Mouse (Mus musculus) frontal cortex, postnatal 36 days (tissue): Measurements from ENCODE around the gene Sema6d.

Experiments
- DNase-seq, 2 experiments: peaks; one replicate each; pipeline ENCODE4 v3.0.0; 2022; ENCODE audit warnings: low spot score in 2 of 2

The Sema6d gene

DNA sequence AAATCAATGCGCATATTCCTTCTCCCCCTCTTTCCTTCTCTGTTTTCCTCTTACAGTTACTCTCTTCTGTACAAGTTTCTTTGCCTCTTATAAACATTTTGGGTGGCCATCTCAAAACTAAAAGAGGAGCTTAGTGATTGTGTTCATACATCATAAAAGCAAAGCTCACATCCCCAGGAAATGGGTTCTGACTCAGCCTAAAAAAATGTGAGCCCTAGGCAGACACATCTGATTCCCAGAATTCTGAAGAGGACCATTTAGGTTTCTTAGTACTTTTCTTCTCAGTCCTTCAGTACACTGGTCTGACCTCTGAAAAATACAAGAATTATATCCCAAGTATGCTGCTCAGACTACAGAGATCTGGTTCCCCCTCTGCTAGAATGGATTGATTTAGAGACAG, 78.6 kb downstream of the Sema6d start:
- DNase-seq: no peak

DNA sequence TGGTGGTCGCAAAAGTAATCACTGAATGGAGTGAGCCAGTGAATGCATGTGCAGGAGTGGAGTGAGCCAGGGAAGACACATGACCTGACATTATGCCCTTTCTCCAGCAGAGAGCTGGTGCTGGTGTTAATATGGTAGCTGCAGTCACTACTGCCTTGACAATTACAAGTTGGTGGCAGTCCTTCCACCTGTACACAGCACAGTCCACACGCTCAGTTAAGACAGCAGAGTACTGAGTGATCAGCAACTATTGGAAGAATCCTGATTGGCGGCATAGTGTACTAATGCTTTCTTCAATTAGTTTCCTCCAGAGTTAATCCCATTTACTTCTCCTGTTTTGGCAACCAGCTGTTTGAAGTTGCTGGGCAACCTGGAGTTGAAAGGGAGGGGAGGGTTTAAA, 81.9 kb downstream of the Sema6d start:
- no peak for DNase-seq

DNA sequence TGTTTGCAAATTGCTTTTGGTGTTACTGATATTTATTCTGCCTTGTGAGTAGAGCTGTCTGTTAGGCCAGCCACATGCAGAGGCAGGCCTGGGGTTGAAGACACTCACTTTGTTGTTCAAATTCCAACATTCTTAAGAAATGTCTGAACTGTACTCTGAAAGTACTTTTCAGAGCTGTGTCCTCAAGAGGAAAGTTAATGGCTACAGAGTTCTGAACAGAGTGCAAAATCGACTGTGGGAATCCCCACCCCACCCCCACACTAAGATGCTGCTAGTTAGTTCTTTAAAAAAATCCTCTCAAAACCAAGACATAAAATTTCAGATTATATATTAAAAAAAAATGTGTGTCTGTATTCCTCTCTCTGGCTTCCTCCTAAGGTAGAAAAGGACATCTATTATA, 86.5 kb downstream of the Sema6d start:
- DNase-seq: no peak

DNA sequence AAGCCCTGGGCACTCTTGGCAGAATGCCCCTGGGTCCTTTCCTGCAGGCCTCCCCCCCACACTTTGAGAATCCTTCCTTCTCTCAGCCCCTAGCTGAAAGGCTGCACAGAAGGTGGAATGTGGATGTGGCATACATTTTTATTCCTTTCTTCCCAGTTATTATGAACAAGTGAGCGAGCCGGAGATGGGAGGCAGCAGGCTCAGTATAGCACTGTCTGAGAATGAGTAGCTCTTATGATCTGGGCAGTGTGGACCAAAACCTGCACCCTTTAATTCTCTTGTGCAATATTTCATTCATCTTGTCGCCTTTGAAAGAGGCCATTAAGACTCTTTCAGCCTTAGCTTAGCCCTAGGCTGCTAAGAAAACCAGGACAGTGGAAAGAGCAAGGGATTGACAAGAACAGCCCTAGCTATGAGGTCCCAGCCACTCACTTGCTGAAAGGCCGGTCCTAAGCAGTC, 87.0 kb downstream of the Sema6d start:
- DNase-seq: no peak

DNA sequence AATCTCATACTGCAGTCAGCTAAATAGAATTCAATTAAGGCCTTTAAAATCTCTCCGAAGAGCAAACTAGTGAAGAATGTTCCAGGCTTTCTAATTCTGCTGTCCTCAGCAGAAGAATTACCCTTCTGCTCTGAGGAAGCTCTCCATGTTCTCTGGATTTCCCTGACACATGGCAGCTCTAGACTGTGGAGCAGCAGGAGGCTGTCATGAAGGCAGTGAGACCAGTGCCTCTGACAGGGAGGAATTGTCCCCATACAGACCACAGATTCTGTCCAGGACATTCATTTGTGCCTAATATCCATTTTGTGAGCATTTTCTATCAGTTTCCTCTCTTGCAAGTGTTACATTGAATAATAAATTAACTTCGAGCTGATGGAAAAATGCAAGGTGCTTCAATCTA, 99.5 kb downstream of the Sema6d start:
- no peak for DNase-seq

DNA sequence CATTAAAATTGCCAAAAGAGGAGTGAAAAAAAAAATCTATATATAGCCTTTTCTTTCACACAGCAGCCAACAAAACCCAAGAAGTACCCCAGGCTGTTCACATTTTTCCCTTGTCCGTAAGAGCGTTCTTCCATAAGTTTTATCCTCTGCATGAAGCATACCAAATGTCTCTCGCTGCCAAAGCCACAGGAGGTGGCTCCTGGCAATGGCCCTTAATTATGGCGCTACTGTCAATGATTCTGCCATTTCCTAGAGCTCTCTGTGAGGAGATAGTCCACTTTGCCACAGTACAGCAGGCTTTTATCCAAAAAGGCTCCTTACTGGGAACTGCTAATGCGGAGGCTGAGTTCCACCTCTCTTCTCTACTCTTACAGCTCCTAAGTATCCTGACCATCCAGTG, 104.3 kb downstream of the Sema6d start:
- DNase-seq: no peak

DNA sequence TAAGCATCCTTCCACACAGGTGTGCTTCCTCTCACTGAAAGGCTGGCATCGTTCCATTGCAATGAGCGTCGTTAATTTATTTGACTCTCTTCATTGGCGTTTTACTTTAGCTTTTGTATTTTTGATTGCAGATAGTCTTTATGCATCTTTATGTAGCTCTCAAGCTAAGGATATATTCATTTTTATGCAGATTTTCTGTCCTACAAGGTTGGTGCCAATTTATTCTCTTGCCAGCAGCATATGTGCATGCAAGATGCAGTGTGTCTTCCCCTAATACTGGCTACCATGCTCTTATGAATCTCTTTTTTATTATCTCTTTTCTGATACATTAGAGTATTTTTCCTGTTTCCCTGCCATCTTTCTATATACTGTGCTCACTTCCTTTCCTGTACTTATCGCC, 111.7 kb downstream of the Sema6d start:
- no peak for DNase-seq

DNA sequence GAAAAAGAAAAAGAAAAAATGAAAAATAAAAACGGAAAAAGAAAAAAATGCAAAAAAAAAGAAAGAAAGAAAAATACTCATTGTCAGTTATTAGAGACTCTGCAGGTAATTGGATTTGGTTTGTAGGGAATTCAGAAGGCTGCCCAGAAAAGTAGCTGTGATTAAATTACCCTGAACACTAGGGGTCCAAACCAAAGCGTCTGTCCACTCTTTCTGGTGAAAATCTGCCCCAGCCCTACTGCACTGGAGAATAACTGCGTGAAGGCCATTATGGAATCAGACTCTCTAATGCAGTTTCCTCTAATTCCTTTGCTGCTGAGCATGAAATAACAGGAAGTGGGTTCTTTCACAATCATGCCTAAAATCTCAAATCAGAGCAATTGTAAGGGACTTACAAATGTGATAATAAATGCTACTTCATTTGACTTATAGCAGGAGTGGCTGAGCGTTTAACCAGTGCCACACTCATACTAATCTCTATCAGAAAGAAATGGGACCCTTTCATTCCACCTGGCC, 112.8 kb downstream of the Sema6d start:
- DNase-seq: no peak

DNA sequence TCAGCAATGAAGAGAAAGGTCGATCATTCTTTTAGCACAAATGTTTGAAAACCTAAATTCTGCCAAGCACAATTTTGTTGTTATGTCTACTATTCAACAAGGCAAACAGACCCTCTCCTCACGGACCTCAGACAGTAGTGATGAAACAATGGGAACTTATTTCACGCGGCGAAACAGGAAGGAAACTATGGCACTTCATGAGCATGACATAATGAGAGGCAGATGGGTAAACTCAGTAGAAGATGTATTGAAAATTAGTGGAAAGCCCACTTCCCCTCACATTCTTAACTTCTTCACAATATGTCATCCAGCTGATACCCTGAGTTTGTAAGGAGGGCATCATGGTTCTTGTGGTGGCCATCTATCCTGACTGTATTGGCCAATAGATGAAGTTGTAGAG, 116.0 kb downstream of the Sema6d start:
- no peak for DNase-seq

DNA sequence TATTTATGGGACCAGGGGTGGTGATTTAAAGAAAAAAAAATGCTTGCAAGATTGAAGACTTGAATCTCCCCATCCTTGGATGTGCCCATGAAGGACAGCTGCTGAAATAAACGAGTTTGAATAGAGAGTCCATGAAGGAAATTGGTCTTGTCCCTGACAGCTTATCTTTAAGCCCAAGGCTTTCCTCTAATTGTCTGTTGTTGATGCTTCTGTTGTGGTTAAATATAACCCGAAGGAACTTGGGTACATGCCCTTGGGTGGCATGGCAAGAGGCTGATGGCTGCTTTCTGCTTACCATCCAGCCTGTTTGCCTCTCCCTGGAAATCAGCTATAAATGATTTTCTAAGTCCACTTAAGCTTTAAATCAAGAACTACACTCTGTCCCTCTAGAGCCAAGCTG, 118.5 kb downstream of the Sema6d start:
- no peak for DNase-seq

DNA sequence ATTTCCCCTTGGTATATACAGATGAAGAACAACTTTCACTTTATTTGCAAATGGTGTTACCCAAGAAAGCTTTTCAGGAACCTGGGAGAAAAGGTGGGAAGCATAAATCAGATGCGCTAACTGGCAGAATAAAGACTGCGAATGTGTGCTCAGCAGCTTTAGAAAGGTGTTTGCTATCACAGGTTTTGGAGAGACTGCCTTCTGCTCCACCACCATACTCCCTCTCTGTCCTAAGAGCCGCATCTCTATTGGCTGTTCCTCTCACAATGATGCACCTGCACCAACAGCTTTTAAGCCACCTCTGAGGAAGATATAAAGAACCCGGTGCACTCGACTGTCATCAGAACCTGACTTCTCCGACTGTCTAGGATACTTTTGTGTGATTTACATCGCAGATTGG, 133.8 kb downstream of the Sema6d start:
- DNase-seq: no peak

DNA sequence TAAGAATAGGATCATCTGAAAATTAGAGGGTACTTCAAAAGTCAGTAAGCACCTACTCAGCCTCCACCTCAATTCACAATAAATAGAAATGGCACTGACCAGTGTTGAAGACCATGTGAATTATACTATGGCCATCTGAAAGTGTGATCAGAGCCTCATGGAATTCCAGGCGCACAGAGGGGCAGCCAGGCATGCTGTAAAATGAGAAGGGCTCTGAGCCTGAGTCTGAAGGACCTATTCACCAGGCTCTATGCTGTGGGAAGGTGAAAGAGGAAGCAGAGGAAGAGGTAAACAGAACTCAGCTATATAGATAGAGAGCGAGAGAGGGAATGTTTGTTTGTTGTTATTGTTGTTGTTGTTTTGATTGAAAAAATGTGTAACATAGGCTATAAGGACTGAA, 134.6 kb downstream of the Sema6d start:
- DNase-seq: no peak

DNA sequence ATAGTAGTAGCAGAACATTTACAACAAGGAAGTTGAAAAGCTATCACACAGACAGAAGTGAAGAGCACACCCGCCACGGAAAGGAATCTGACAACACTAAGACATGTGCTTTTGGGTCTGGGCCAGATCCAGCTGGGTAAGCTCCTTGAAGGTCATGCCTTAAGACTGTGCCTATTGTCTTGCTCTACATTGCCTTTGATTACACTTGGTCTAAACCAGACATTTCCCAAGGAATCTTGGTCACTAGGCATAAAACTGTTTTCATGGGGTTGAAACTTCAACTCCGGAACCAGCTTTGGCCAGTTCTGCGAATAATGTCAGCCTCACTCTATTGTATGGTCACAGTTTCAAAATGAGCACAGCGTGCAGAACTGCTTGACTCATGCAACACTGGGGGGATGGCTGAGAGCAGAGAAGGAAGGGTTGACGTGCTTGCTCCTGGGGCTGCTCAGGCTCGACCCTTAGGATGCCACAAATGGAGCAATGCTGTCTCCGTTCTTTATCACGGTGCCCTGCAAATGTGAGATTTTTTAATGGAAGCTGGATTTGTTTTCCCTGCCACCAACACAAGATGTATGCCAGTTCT, 145.0 kb downstream of the Sema6d start:
- no peak for DNase-seq

DNA sequence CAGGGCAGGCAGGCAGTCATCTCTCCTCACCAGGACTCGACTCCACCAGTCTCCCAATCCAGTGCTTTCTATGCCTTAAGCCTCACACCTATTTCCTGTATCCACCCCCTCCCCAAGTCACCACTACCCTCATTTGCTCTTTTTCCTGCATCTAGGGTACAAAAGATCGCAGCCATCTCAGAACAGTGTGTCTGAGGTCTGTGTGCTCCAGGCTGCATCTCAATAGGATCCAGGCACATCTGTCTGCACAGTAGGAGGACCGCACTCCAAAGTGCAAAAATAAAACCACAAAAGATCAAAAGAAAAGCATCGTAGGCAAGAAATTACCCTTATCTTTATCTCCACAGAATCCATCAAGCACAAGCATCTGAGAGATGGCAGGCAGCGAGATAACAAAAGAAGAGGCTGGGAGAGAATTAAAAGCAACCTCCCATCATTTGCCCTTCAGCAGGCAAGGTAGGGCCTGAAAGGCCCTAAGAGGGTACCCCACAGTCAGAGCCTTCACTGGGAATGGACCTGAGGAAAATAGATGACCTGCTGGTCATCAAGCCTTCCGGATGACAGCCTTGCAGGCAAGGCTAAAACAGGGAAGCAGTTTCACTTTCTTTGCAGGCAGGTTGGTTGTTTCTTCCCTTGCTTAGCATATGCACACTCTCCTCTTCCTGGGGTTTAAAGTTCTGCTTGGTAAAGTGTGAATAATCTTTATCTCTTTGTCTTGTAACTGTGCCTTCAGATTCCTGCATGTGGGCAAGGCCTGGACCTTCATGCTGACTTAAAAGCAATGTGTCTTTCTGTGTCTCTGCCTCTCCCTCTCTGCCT, 145.7 kb downstream of the Sema6d start:
- DNase-seq: peak in 1 of 2 experiments; percentile 6

DNA sequence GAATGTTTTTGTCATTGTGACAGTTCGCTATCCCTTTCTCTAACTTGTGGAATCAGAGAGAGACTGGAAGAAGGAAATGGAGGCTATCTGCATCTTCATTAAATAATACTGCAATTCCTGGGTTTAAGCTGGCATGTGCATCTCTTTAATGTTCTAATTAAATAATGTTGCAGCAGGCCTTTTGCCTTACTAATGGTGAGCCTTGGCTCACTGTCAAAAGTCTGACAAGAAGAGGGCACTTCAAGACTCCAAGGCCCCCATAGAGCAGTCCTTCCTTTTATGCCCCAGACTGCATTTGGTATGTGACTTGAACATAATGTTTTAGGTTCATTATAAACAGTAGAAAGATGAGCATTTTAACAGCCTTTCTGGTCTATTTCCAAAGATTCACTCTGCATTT, 147.1 kb downstream of the Sema6d start:
- DNase-seq: no peak

DNA sequence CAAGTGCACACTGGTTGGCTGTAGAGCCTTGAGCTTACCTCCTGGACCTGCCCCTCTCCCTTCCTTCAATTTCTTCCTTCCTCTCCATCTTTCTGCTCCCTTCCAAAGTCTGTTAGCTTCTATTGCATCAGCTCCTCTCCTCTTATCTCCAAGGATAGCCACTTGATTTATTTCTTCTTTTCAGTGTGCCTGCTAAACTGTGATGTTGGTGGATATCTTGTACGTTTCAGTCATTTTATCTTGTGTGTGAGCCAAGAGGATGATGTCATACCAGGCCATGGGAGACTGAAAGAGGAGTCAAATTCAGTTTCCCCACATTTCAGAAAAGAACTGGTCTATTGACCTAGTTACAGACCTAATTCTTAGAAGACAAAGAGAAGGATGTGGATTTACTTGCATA, 153.8 kb downstream of the Sema6d start:
- DNase-seq: no peak

DNA sequence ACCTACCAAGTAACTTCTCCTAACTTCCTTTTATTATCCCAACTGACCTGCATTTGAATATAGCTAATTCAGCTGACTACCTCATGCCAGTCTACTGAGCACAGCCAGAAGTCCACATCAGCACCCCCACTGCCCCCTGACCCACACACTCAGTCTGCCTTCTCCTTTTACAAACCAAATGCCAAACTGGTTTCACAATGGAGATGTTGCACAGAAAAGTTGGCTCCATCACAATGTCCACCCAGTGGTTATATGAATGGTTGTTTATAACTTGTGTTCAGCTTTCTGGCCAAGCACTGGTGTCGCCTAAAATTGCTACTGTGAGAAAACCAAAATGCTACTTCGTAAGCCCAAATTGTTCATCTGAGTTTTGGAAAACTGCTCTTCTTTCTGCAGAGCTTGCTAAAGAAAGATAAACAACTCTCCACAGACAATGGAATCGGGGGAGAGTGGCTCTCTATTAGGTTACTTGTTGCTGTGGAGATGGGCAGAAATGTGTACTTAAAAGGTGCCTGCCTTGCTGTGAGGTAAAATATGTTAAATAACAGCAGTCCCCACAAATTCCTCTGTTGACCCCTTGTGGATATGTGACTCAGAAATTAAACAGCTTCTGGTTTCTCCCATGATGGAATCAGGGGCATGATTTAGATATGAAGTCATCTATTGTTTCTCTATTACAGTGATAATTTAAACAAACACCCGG, 154.9 kb downstream of the Sema6d start:
- no peak for DNase-seq

DNA sequence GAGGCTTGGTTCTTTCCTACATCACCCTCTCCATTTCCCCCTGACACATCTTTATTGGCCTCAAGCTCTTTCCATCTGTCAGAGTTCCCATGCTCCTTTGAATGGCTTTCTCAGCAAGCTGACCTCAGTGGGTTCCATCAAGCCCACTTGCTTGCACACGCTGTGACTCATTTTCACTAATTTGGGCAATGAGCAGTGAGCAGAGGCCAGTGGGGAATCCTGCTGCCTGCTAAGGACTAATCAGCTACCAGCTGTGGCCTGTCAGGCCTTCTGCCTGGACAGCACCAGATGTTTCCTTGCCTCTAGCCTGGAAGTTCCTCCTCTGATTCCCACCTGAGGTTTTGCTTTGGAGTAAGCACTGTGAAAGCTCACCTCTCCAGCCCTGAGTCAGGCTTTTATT, 168.3 kb downstream of the Sema6d start:
- no peak for DNase-seq

DNA sequence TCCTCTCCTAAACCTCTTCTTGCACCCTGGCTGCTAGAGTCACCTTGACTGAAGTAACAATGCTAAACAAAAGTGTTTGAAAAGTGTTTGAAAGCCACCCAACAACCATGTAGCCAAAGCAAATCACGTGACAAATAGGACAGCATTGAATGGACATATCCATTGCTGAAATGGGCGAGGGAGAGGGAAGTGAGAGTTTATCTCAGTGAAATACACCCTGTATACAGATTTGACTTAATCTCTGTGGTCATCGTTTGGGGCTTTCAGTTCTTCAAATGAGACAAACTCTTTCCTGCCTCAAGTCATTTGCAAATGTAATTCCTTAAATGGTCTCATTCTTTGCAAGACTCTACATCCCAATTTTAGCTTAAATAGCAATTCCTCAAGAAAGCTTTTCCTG, 174.5 kb downstream of the Sema6d start:
- no peak for DNase-seq

DNA sequence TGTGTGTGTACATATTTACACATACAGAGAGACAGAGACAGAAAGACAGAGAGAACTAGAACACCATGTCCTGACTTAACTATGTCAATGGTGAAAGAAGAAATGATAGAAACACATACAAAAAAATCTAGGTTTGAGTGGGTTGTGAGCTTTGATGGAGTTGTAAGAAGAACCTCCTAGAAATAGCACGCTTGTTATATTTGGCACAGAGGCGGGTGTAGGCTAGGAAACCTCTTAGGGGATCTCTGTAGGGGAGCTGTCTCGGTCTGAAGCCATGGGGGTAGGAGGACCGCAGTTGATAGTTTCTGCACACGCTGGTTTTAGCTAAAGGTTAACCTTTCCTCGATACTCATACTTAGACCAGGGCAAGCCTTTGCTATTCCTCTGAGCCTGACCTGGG, 181.4 kb downstream of the Sema6d start:
- DNase-seq: peak in 1 of 2 experiments; percentile 64

DNA sequence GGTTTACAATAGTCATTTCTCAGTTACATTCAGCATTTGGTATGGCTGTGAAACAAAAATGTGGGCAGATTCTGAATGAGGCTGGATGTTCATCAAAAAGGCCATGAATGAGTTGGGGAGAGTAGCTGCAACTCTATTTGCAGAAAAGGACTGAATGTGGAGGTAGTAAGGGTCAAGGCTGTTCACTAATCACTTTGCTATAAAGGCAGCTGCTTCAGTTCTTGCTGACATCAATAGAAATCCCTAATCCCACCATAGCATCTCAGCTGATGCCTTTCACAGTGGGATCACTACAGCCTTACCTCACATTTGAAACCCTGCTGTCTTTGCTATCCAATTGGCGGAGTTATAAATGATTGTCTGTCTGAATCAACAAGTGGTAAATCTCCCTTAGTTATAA, 187.7 kb downstream of the Sema6d start:
- DNase-seq: no peak

DNA sequence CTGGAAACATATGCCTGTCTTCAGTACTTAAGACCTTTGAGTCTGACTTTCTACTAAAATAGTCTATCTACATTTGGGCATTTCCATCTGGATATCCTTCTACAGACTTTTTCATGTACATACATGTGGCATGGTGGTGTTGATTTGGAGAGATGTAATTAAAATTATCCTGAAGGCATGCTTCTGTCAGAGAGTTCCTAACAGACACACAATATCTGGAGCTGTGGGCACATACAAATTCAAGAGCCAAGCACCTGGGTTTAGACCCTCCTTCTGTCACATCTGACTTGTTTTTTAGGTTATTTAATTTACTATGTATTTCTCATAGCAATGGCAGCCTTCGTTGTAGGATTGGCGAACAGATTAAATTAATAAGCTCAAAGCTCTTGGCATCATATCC, 195.3 kb downstream of the Sema6d start:
- DNase-seq: no peak

DNA sequence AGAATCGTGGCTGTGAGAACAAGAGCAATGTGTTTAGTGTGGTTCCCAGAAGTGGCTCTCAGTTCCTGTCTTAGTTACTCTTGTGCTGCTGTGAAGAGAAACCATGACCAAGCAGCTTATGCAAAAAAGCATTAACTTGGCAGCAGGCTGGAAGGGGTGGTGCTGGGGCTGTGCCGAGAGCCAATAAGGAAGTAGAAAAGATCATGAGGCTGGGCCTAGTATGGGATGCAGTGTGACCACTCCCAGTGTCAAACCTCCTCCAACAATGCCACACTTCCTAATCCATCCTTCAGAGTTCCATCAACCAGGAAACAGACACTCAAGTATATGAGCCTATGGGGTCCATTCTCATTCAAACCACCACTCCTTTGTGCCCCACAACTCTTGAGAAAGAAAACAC, 199.6 kb downstream of the Sema6d start:
- DNase-seq: no peak
